Mouse (Mus musculus) lung, adult 18-20 months (tissue): ENCODE measurements around the gene Hmg20a.

ENCODE experiments used
- DNase-seq, 2 experiments: peaks; one replicate each; pipeline ENCODE4 v3.0.0; 2022; ENCODE audit warnings: mixed read lengths in 2 of 2

Gene Hmg20a

GRCm38 (mm10) chr9:56451570-56451969 is 33.2 kb downstream of the Hmg20a start:
- DNase-seq: no peak

- DNase-seq: no peak
Measured at GRCm38 (mm10) chr9:56453038-56453815, 34.8 kb downstream of the Hmg20a start.

GRCm38 (mm10) chr9:56456426-56456825 is 38.0 kb downstream of the Hmg20a start:
- peak in 1 of 2 experiments; percentile 25 for DNase-seq

- no peak for DNase-seq
Measured at GRCm38 (mm10) chr9:56460987-56461386, 42.6 kb downstream of the Hmg20a start.

- no peak for DNase-seq
Measured at GRCm38 (mm10) chr9:56462606-56463005, 44.2 kb downstream of the Hmg20a start.

- DNase-seq: no peak
Measured at GRCm38 (mm10) chr9:56463046-56463445, 44.6 kb downstream of the Hmg20a start.

GRCm38 (mm10) chr9:56463686-56464515 is 45.5 kb downstream of the Hmg20a start:
- DNase-seq: peak; percentile 27 to 51

- DNase-seq: peak; percentile 62 to 80
Measured at GRCm38 (mm10) chr9:56464863-56465654, 46.6 kb downstream of the Hmg20a start.

- no peak for DNase-seq
Measured at GRCm38 (mm10) chr9:56466251-56466650, 47.8 kb downstream of the Hmg20a start.

GRCm38 (mm10) chr9:56469656-56470055 is 51.2 kb downstream of the Hmg20a start:
- DNase-seq: no peak

- no peak for DNase-seq
Measured at GRCm38 (mm10) chr9:56470291-56470690, 51.9 kb downstream of the Hmg20a start.

- no peak for DNase-seq
Measured at GRCm38 (mm10) chr9:56478975-56479647, 60.7 kb downstream of the Hmg20a start.

- no peak for DNase-seq
Measured at GRCm38 (mm10) chr9:56482623-56483022, 64.2 kb downstream of the Hmg20a start.

GRCm38 (mm10) chr9:56485423-56485822 is 67.0 kb downstream of the Hmg20a start:
- no peak for DNase-seq

- no peak for DNase-seq
Measured at GRCm38 (mm10) chr9:56486158-56486557, 67.7 kb downstream of the Hmg20a start.

GRCm38 (mm10) chr9:56487651-56488050 is 69.2 kb downstream of the Hmg20a start:
- DNase-seq: no peak

GRCm38 (mm10) chr9:56492391-56492790 is 74.0 kb downstream of the Hmg20a start:
- no peak for DNase-seq

- no peak for DNase-seq
Measured at GRCm38 (mm10) chr9:56492916-56493315, 74.5 kb downstream of the Hmg20a start.

GRCm38 (mm10) chr9:56495088-56495487 is 76.7 kb downstream of the Hmg20a start:
- no peak for DNase-seq

- DNase-seq: no peak
Measured at GRCm38 (mm10) chr9:56495795-56496232, 77.4 kb downstream of the Hmg20a start.

- no peak for DNase-seq
Measured at GRCm38 (mm10) chr9:56496567-56496966, 78.2 kb downstream of the Hmg20a start.

- DNase-seq: peak; percentile 53 to 61
Measured at GRCm38 (mm10) chr9:56497181-56497864, 78.9 kb downstream of the Hmg20a start.
